Mouse (Mus musculus) heart, adult 2 months (tissue): ENCODE measurements at regions not wholly inside any gene's neighbourhood (a gene's known extent, or its start where the extent isn't known, plus 50 kb on each side); places are given as distances from the start of the nearest gene placed in this dataset.

Experiments
- EP300 ChIP-seq: fragments of 200-500 bp; IDR thresholded peaks from 2 replicates; pipeline ENCODE4 v1.6.1; 2011; ENCODE audit warnings: low read depth, low read length, control low read depth; ENCODE audit not compliant: insufficient read depth
- POLR2A ChIP-seq: fragments of 200-500 bp; IDR thresholded peaks from 2 replicates; pipeline ENCODE4 v1.6.1; 2011; ENCODE audit warnings: mild to moderate bottlenecking, low read depth, low read length, control low read depth; ENCODE audit not compliant: insufficient read depth

GRCm38 (mm10) chr4:89400342-89400741 is 89.5 kb upstream of the Cdkn2b start:
- TF ChIP-seq EP300: no peak
- TF ChIP-seq POLR2A: no peak
